Comparison of ENCODE assay signal across 20 mouse cellular contexts in the genomic region with DNA sequence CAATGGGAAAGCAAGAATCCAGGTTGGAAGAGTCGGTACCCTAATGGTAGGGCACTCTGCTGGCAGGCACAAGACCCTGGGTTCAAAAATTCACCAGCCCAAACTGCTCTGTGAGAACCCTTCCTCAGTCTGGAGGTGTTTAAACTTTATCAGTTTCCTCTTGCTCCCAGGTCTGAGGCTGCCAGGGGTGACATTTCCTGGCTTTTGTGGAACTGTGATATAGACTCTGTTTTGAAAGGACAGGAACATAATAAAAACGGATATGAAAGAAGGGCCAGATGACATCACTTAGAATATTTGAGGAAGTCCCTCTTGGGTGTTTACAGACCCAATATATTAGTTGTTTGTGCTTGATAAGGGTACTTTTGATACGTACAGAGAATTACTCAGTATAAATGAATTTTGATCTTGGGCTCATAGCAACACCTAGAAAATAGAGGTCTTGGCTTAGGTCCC. TPM values are rescaled to one million over a fixed set of nuclear protein-coding genes. Genes with fewer than 3 reads are reported as not detected.
DNase-seq lines count a peak whose midpoint lies in the region; ATAC-seq and TF ChIP-seq lines count a peak whose summit lies in the region.
"Had no signal": no experiment of that assay in that cellular context is flagged by ENCODE, and none has a peak within 500 bp of the region (broad histone marks: within the 10 kb centered on the region; RNA-seq: fewer than 3 reads in every experiment).

No protein-coding gene starts in this region.

- H3K9me3 ChIP-seq in kidney, embryonic 14.5 days (ENCODE audit: control insufficient read depth, low read length): no peaks in the 10 kb centered on the region
- no peaks in the 10 kb centered on the region for H3K9me3 ChIP-seq in heart, postnatal 0 days (replicated peaks; ENCODE audit: control insufficient read depth, low read length)
- no peaks in the 10 kb centered on the region for H3K9me3 ChIP-seq in hindbrain, embryonic 14.5 days (ENCODE audit: control insufficient read depth, low read length)
- H3K9me3 ChIP-seq in forebrain, postnatal 0 days (ENCODE audit: low read length): no peaks in the 10 kb centered on the region
- H3K9me3 ChIP-seq: embryonic facial prominence, embryonic 12.5 days; hindbrain, embryonic 13.5 days; limb, embryonic 13.5 days; midbrain, embryonic 12.5 days had no signal

- TF ChIP-seq CTCF in heart, postnatal 0 days (IDR thresholded peaks at IDR 0.05; ENCODE audit: low read depth): no peak
- TF ChIP-seq CTCF in forebrain, postnatal 0 days (IDR thresholded peaks at IDR 0.05; ENCODE audit: low read depth): no peak

- no peak overlapping the region for H3K4me3 ChIP-seq in kidney, embryonic 14.5 days (ENCODE audit: low read length)
- H3K4me3 ChIP-seq in heart, postnatal 0 days (ENCODE audit: low read depth, low read length): no peak overlapping the region
- H3K4me3 ChIP-seq in hindbrain, embryonic 14.5 days (replicated peaks; ENCODE audit: low read length): no peak overlapping the region
- no peak overlapping the region for H3K4me3 ChIP-seq in forebrain, postnatal 0 days (ENCODE audit: low read depth, low read length)
- H3K4me3 ChIP-seq: embryonic facial prominence, embryonic 12.5 days; hindbrain, embryonic 13.5 days; limb, embryonic 13.5 days; midbrain, embryonic 12.5 days; myocyte had no signal

- H3K27ac ChIP-seq in kidney, embryonic 14.5 days (ENCODE audit: low read depth, low read length): peak overlapping the region; percentile 56; the same call in 1 of the 2 replicates
- peak overlapping the region; percentile 47 for H3K27ac ChIP-seq in heart, postnatal 0 days (ENCODE audit: low read depth)
- no peak overlapping the region for H3K27ac ChIP-seq in hindbrain, embryonic 14.5 days
- no peak overlapping the region for H3K27ac ChIP-seq in forebrain, postnatal 0 days (ENCODE audit: low read depth, low read length)
- H3K27ac ChIP-seq: embryonic facial prominence, embryonic 12.5 days; hindbrain, embryonic 13.5 days; limb, embryonic 13.5 days; midbrain, embryonic 12.5 days had no signal

- no peaks in the 10 kb centered on the region for H3K27me3 ChIP-seq in kidney, embryonic 14.5 days (ENCODE audit: control insufficient read depth, insufficient read depth, low read length)
- no peaks in the 10 kb centered on the region for H3K27me3 ChIP-seq in heart, postnatal 0 days (ENCODE audit: control insufficient read depth, insufficient read depth, low read length)
- no peaks in the 10 kb centered on the region for H3K27me3 ChIP-seq in hindbrain, embryonic 14.5 days (ENCODE audit: control insufficient read depth, insufficient read depth, low read length)
- H3K27me3 ChIP-seq in forebrain, postnatal 0 days (ENCODE audit: insufficient read depth, low read length): no peaks in the 10 kb centered on the region
- H3K27me3 ChIP-seq: embryonic facial prominence, embryonic 12.5 days; hindbrain, embryonic 13.5 days; limb, embryonic 13.5 days; midbrain, embryonic 12.5 days had no signal

- TF ChIP-seq EP300 in heart, postnatal 0 days (IDR thresholded peaks at IDR 0.05; ENCODE audit: low read depth): no peak

- 81% methylated on average over 3 of the region's 3 CpGs for WGBS in kidney, embryonic 14.5 days
- 46% methylated on average over 3 of the region's 3 CpGs for WGBS in heart, postnatal 0 days
- 82% methylated on average over 3 of the region's 3 CpGs for WGBS in hindbrain, embryonic 14.5 days
- WGBS in forebrain, postnatal 0 days: 79% methylated on average over 3 of the region's 3 CpGs

- no peak for DNase-seq in kidney, postnatal 4 days
- DNase-seq in 416B (ENCODE audit: low read depth): peak; percentile 60
- DNase-seq in A20 (ENCODE audit: low read depth, low spot score): peak; percentile 26
- DNase-seq in heart, postnatal 0 days (ENCODE audit: low spot score): no peak
- no peak for DNase-seq in hindbrain, embryonic 14.5 days (ENCODE audit: low spot score)
- DNase-seq in ovary, adult 18-20 months (ENCODE audit: low spot score): no peak
- no peak for DNase-seq in forebrain, postnatal 0 days
- DNase-seq: cerebellum, adult 11 months; cerebellum, postnatal 25 days; gastrocnemius, postnatal 14 days; liver, postnatal 0 days; thymus, postnatal 4 days had no signal

- H3K4me1 ChIP-seq in kidney, embryonic 14.5 days (ENCODE audit: control insufficient read depth, insufficient read depth, low read length): peaks cover 11% of the 10 kb centered on the region
- H3K4me1 ChIP-seq in heart, postnatal 0 days (ENCODE audit: control insufficient read depth, insufficient read depth): peaks cover 67% of the 10 kb centered on the region
- 0 out of 2 replicates have a peak, but pooled peaks cover 9% of the 10 kb centered on the region for H3K4me1 ChIP-seq in hindbrain, embryonic 14.5 days (replicated peaks; ENCODE audit: control insufficient read depth, insufficient read depth, low read length)
- H3K4me1 ChIP-seq in forebrain, postnatal 0 days (ENCODE audit: insufficient read depth): no peaks in the 10 kb centered on the region

- H3K9ac ChIP-seq in kidney, embryonic 14.5 days (ENCODE audit: low read depth, low read length): no peak overlapping the region
- H3K9ac ChIP-seq in heart, postnatal 0 days (replicated peaks; ENCODE audit: low read depth, low read length): no peak overlapping the region
- H3K9ac ChIP-seq in hindbrain, embryonic 14.5 days: no peak overlapping the region
- H3K9ac ChIP-seq in forebrain, postnatal 0 days: no peak overlapping the region
- H3K9ac ChIP-seq: embryonic facial prominence, embryonic 12.5 days; hindbrain, embryonic 13.5 days; limb, embryonic 13.5 days; liver, postnatal 0 days; midbrain, embryonic 12.5 days had no signal

- no peaks in the 10 kb centered on the region for H3K36me3 ChIP-seq in kidney, embryonic 14.5 days (ENCODE audit: control insufficient read depth, insufficient read depth, low read length)
- H3K36me3 ChIP-seq in heart, postnatal 0 days (replicated peaks; ENCODE audit: control insufficient read depth, insufficient read depth, low read length): peaks cover 5% of the 10 kb centered on the region; the same call in 1 of the 2 replicates
- H3K36me3 ChIP-seq in hindbrain, embryonic 14.5 days (replicated peaks; ENCODE audit: control insufficient read depth, insufficient read depth): no peaks in the 10 kb centered on the region
- H3K36me3 ChIP-seq in forebrain, postnatal 0 days (ENCODE audit: insufficient read depth): no peaks in the 10 kb centered on the region
- H3K36me3 ChIP-seq: embryonic facial prominence, embryonic 12.5 days; hindbrain, embryonic 13.5 days; limb, embryonic 13.5 days; midbrain, embryonic 12.5 days had no signal

- no peak overlapping the region for H3K4me2 ChIP-seq in kidney, embryonic 14.5 days (replicated peaks; ENCODE audit: low read depth, low read length)
- no peak overlapping the region for H3K4me2 ChIP-seq in heart, postnatal 0 days (ENCODE audit: low read depth, low read length)
- H3K4me2 ChIP-seq in hindbrain, embryonic 14.5 days (replicated peaks): no peak overlapping the region
- H3K4me2 ChIP-seq in forebrain, postnatal 0 days (ENCODE audit: low read depth): no peak overlapping the region
- H3K4me2 ChIP-seq: embryonic facial prominence, embryonic 12.5 days; hindbrain, embryonic 13.5 days; limb, embryonic 13.5 days; midbrain, embryonic 12.5 days had no signal

- no peak for ATAC-seq in kidney, embryonic 14.5 days (ENCODE audit: low FRiP score, low TSS enrichment)
- ATAC-seq in heart, postnatal 0 days (ENCODE audit: insufficient read depth, low read depth): no peak
- ATAC-seq in hindbrain, embryonic 14.5 days (ENCODE audit: low FRiP score): no peak
- no peak for ATAC-seq in forebrain, postnatal 0 days
- ATAC-seq: activated CD4-positive, CD25-positive, alpha-beta regulatory T cell, adult 4 months; intestine, postnatal 0 days had no signal

RNA-seq across cellular contexts. Expression of a gene that starts 28.5 kb away (rescaled TPM):
- 169 and 322 TPM in 2 replicates for polyA plus RNA-seq in kidney, embryonic 14.5 days (2014; fragmentation: Nextera tagmentation; extraction: Ambion mirVana)
- 921 and 1,061 TPM in 2 replicates for total RNA-seq in heart, postnatal 0 days (2014; rRNA removed; ENCODE audit: low replicate concordance)
- 163 and 191 TPM in 2 replicates for polyA plus RNA-seq in heart, postnatal 0 days (2015; fragmentation: Nextera tagmentation; extraction: Ambion mirVana)
- polyA plus RNA-seq in hindbrain, embryonic 14.5 days (2014; fragmentation: Nextera tagmentation; extraction: Ambion mirVana): 121 and 135 TPM in 2 replicates
- 114 and 217 TPM in 2 replicates for total RNA-seq in forebrain, postnatal 0 days (2014; rRNA removed)
- polyA plus RNA-seq in forebrain, postnatal 0 days (2015; fragmentation: Nextera tagmentation; extraction: Ambion mirVana): 43.1 and 45.1 TPM in 2 replicates
- polyA plus RNA-seq: activated CD4-positive, CD25-positive, alpha-beta regulatory T cell, adult 4 months had no signal

RNA-seq across cellular contexts. Expression of a gene that starts 28.5 kb away (rescaled TPM):
- polyA plus RNA-seq in kidney, embryonic 14.5 days (2014; fragmentation: Nextera tagmentation; extraction: Ambion mirVana): 45.1 and 82.2 TPM in 2 replicates
- total RNA-seq in heart, postnatal 0 days (2014; rRNA removed; ENCODE audit: low replicate concordance): 315 and 329 TPM in 2 replicates
- polyA plus RNA-seq in heart, postnatal 0 days (2015; fragmentation: Nextera tagmentation; extraction: Ambion mirVana): 87.7 and 98.5 TPM in 2 replicates
- polyA plus RNA-seq in hindbrain, embryonic 14.5 days (2014; fragmentation: Nextera tagmentation; extraction: Ambion mirVana): 41.6 and 46.4 TPM in 2 replicates
- 57.0 and 95.7 TPM in 2 replicates for total RNA-seq in forebrain, postnatal 0 days (2014; rRNA removed)
- polyA plus RNA-seq in forebrain, postnatal 0 days (2015; fragmentation: Nextera tagmentation; extraction: Ambion mirVana): 23.1 and 26.6 TPM in 2 replicates
- polyA plus RNA-seq: activated CD4-positive, CD25-positive, alpha-beta regulatory T cell, adult 4 months had no signal

Comparison
In these comparisons a context has a peak if more than half of its experiments do, and no peak if none do; other contexts are left out.
1. H3K27ac ChIP-seq: peak in kidney, embryonic 14.5 days (single experiment) and heart, postnatal 0 days (single experiment); none in hindbrain, embryonic 14.5 days (single experiment) and forebrain, postnatal 0 days (single experiment).
2. DNase-seq: peak in 416B (single experiment) and A20 (single experiment); none in kidney, postnatal 4 days (0 of 2), heart, postnatal 0 days (single experiment), hindbrain, embryonic 14.5 days (single experiment), ovary, adult 18-20 months (single experiment) and forebrain, postnatal 0 days (single experiment).